Mouse (Mus musculus) testis, adult 2 months (tissue): ENCODE results near the gene Ttc23. TPM values are rescaled to one million over a fixed set of nuclear protein-coding genes. Genes with fewer than 3 reads are reported as not detected.

Experiments
- H3K27ac ChIP-seq: fragments of 200-500 bp; 2 replicates; pipeline ENCODE4 v1.5.1; 2012; ENCODE audit warnings: low read depth, low read length; ENCODE audit not compliant: control insufficient read depth, insufficient read depth
- H3K27me3 ChIP-seq: fragments of 200-500 bp; 2 replicates; pipeline ENCODE4 v1.6.1; 2012; ENCODE audit warnings: mild to moderate bottlenecking, low read length, moderate library complexity; ENCODE audit not compliant: control insufficient read depth, insufficient read depth
- H3K36me3 ChIP-seq: fragments of 200-500 bp; 2 replicates; pipeline ENCODE4 v1.6.1; 2012; ENCODE audit warnings: mild to moderate bottlenecking, low read length; ENCODE audit not compliant: control insufficient read depth, insufficient read depth
- H3K4me1 ChIP-seq: fragments of 200-500 bp; 2 replicates; pipeline ENCODE4 v1.6.1; 2012; ENCODE audit warnings: low read length; ENCODE audit not compliant: control insufficient read depth, insufficient read depth
- H3K4me3 ChIP-seq: fragments of 200-500 bp; 2 replicates; pipeline ENCODE4 v1.5.1; 2012; ENCODE audit warnings: low read depth, mild to moderate bottlenecking, low read length, moderate library complexity, mixed read lengths; ENCODE audit not compliant: control insufficient read depth
- CTCF ChIP-seq: fragments of 200-500 bp; IDR thresholded peaks from 2 replicates; pipeline ENCODE4 v1.5.1; 2012; ENCODE audit warnings: low read depth, mild to moderate bottlenecking, inconsistent platforms, low read length, moderate library complexity; ENCODE audit not compliant: control insufficient read depth, insufficient read depth, insufficient replicate concordance
- POLR2A ChIP-seq: fragments of 200-500 bp; IDR thresholded peaks from 2 replicates; pipeline ENCODE4 v1.6.1; 2012; ENCODE audit warnings: low read depth, mild to moderate bottlenecking, inconsistent platforms, low read length, moderate library complexity; ENCODE audit not compliant: control insufficient read depth
- polyA plus RNA-seq: library from polyadenylated mRNA; depleted of rRNA; stranded (reverse); fragments of >200 nt; gene quantifications from 2 replicates; pipeline ENCODE4 v1.2.3, GENCODE M21; 2012

Gene Ttc23
- polyA plus RNA-seq, 1 experiment, result 43.7 TPM

- TF ChIP-seq POLR2A (no peak), CTCF (no peak)
- no peaks in the 10 kb centered on the region for H3K4me1 ChIP-seq
- H3K4me3 ChIP-seq, result no peak overlapping the region
- H3K27me3 ChIP-seq, result no peaks in the 10 kb centered on the region
- no peak overlapping the region for H3K27ac ChIP-seq
- H3K36me3 ChIP-seq, result no peaks in the 10 kb centered on the region
Observed at GRCm38 (mm10) chr7:67699301-67699700, 52.1 kb downstream of the Ttc23 start.

GRCm38 (mm10) chr7:67700846-67701245 lies 53.6 kb downstream of the Ttc23 start:
- TF ChIP-seq CTCF (peak; percentile 50; the same call in 1 of the 2 replicates), POLR2A (no peak)
- no peak overlapping the region for H3K4me3 ChIP-seq
- no peaks in the 10 kb centered on the region for H3K36me3 ChIP-seq
- H3K27me3 ChIP-seq, result no peaks in the 10 kb centered on the region
- no peak overlapping the region for H3K27ac ChIP-seq
- H3K4me1 ChIP-seq, result no peaks in the 10 kb centered on the region

- no peak overlapping the region for H3K4me3 ChIP-seq
- no peaks in the 10 kb centered on the region for H3K27me3 ChIP-seq
- H3K4me1 ChIP-seq, result no peaks in the 10 kb centered on the region
- H3K27ac ChIP-seq, result no peak overlapping the region
- TF ChIP-seq POLR2A (no peak), CTCF (no peak)
- no peaks in the 10 kb centered on the region for H3K36me3 ChIP-seq
Observed at GRCm38 (mm10) chr7:67701252-67701914, 54.2 kb downstream of the Ttc23 start.

GRCm38 (mm10) chr7:67708160-67708559 lies 61.0 kb downstream of the Ttc23 start:
- Histone ChIP-seq H3K27me3 (no peaks in the 10 kb centered on the region), H3K4me3 (no peak overlapping the region), H3K27ac (no peak overlapping the region), H3K4me1 (no peaks in the 10 kb centered on the region), H3K36me3 (no peaks in the 10 kb centered on the region)
- no peak for TF ChIP-seq CTCF
- TF ChIP-seq POLR2A, result no peak

- TF ChIP-seq CTCF, result no peak
- no peak for TF ChIP-seq POLR2A
- Histone ChIP-seq H3K27me3 (no peaks in the 10 kb centered on the region), H3K4me3 (no peak overlapping the region), H3K36me3 (no peaks in the 10 kb centered on the region), H3K4me1 (no peaks in the 10 kb centered on the region), H3K27ac (no peak overlapping the region)
Observed at GRCm38 (mm10) chr7:67710216-67710615, 63.0 kb downstream of the Ttc23 start.

DNA sequence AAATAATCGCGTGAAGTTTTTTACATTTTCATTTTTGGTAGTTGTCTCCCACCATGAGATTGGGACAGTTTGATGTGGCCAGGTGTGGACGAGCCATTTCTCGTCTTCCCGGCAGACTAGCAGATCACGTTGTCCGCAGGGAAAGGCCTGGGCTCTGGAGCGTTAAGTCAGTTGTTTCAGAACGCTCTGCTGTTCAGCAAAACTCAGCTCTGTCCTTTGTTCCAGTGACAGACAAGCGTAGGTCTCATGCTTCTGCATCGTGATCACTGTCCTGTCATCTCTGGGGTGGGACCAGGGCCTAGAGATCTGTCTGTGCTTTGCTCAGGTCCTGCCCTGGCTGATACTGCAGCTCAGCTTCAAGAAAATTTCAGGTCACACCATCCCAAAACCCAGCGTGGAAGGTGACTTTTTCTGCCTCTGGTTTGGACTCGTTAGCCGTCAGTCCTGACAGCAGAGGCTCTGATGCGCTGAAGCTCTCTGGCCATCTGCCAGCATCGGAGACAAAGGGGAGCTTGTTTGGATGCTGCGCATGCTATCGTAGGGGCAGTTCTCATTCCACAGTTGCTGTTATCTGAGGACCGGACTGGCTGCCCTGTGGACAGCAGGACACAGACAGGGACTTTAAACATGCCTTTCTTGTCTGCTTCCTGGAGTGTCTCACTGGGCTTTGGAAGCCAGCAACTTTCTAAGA lies 66.8 kb downstream of the Ttc23 start:
- no peaks in the 10 kb centered on the region for H3K27me3 ChIP-seq
- TF ChIP-seq POLR2A, result no peak
- no peaks in the 10 kb centered on the region for H3K4me1 ChIP-seq
- no peak overlapping the region for H3K4me3 ChIP-seq
- peak overlapping the region; percentile 36; the same call in 1 of the 2 replicates for H3K27ac ChIP-seq
- H3K36me3 ChIP-seq, result no peaks in the 10 kb centered on the region

GRCm38 (mm10) chr7:67715176-67715575 lies 68.0 kb downstream of the Ttc23 start:
- TF ChIP-seq POLR2A (no peak), CTCF (no peak)
- Histone ChIP-seq H3K27me3 (no peaks in the 10 kb centered on the region), H3K4me1 (no peaks in the 10 kb centered on the region), H3K27ac (no peak overlapping the region), H3K36me3 (no peaks in the 10 kb centered on the region), H3K4me3 (no peak overlapping the region)
